Comparison of ENCODE assay signal across 21 mouse cellular contexts in genomic region chr3:68262304-68262703, GRCm38 (mm10).
A peak's percentile ranks its signal among the peaks of the same experiment; 100 is the strongest.
DNase-seq lines count a peak whose midpoint lies in the region; ATAC-seq and TF ChIP-seq lines count a peak whose summit lies in the region.
"Had no signal": no experiment of that assay in that cellular context is flagged by ENCODE, and none has a peak within 500 bp of the region (broad histone marks: within the 10 kb centered on the region; RNA-seq: fewer than 3 reads in every experiment).

No protein-coding gene starts in this region.

- no peak overlapping the region for H3K27ac ChIP-seq in liver, adult 2 months (replicated peaks; ENCODE audit: insufficient read depth, low read depth, low read length)
- H3K27ac ChIP-seq in liver, embryonic 12.5 days = no peak overlapping the region
- H3K27ac ChIP-seq in liver, postnatal 0 days (ENCODE audit: low read depth) = no peak overlapping the region
- H3K27ac ChIP-seq in liver, embryonic 11.5 days (ENCODE audit: low read depth, low read length) = no peak overlapping the region
- H3K27ac ChIP-seq: embryonic facial prominence, embryonic 13.5 days; embryonic facial prominence, embryonic 15.5 days; forebrain, embryonic 10.5 days; forebrain, embryonic 12.5 days had no signal

- DNase-seq in liver, adult 2 months (ENCODE audit: extremely low read depth, low read depth, low spot score) = peak; percentile 94
- no peak for DNase-seq in liver, postnatal 0 days
- DNase-seq in liver, embryonic 11.5 days (ENCODE audit: low spot score) = no peak
- DNase-seq: adrenal gland, adult 2 months; adrenal gland, postnatal 14 days; adrenal gland, postnatal 36 days; cerebellum, adult 11 months; cerebellum, adult 18-20 months; cerebellum, adult 8-10 months; cerebellum, adult 9-11 months; cerebellum, postnatal 14 days; cerebellum, postnatal 36 days; embryo, embryonic 11 days had no signal

- no peak overlapping the region for H3K4me2 ChIP-seq in liver, embryonic 12.5 days
- H3K4me2 ChIP-seq in liver, postnatal 0 days (ENCODE audit: low read depth, low read length) = no peak overlapping the region
- H3K4me2 ChIP-seq in liver, embryonic 11.5 days = no peak overlapping the region
- H3K4me2 ChIP-seq: embryonic facial prominence, embryonic 13.5 days; embryonic facial prominence, embryonic 15.5 days; forebrain, embryonic 12.5 days had no signal

- ATAC-seq in liver, embryonic 12.5 days = no peak
- ATAC-seq in liver, postnatal 0 days = peak; percentile 63
- no peak for ATAC-seq in liver, embryonic 11.5 days (replicated peaks; ENCODE audit: low FRiP score)
- ATAC-seq: forebrain, embryonic 14.5 days; forebrain, embryonic 16.5 days had no signal

- no peaks in the 10 kb centered on the region; the same call in 1 of the 2 replicates for H3K4me1 ChIP-seq in liver, adult 2 months (ENCODE audit: control insufficient read depth, insufficient read depth, low read length)
- H3K4me1 ChIP-seq in liver, embryonic 12.5 days = no peaks in the 10 kb centered on the region
- H3K4me1 ChIP-seq in liver, postnatal 0 days (ENCODE audit: insufficient read depth) = no peaks in the 10 kb centered on the region
- H3K4me1 ChIP-seq in liver, embryonic 11.5 days (replicated peaks; ENCODE audit: control insufficient read depth, insufficient read depth, low read length) = no peaks in the 10 kb centered on the region
- H3K4me1 ChIP-seq: embryonic facial prominence, embryonic 13.5 days; embryonic facial prominence, embryonic 15.5 days; forebrain, embryonic 10.5 days; forebrain, embryonic 12.5 days had no signal

- no peaks in the 10 kb centered on the region for H3K36me3 ChIP-seq in liver, adult 2 months (ENCODE audit: control insufficient read depth, insufficient read depth, low read length)
- no peaks in the 10 kb centered on the region for H3K36me3 ChIP-seq in liver, embryonic 12.5 days
- H3K36me3 ChIP-seq in liver, postnatal 0 days (replicated peaks; ENCODE audit: insufficient read depth, low read length) = no peaks in the 10 kb centered on the region
- no peaks in the 10 kb centered on the region for H3K36me3 ChIP-seq in liver, embryonic 11.5 days (ENCODE audit: control insufficient read depth, insufficient read depth, low read length)
- H3K36me3 ChIP-seq: embryonic facial prominence, embryonic 13.5 days; embryonic facial prominence, embryonic 15.5 days; forebrain, embryonic 10.5 days; forebrain, embryonic 12.5 days had no signal

- no peaks in the 10 kb centered on the region for H3K9me3 ChIP-seq in liver, embryonic 12.5 days (replicated peaks)
- H3K9me3 ChIP-seq in liver, postnatal 0 days (ENCODE audit: low read length) = no peaks in the 10 kb centered on the region
- no peaks in the 10 kb centered on the region for H3K9me3 ChIP-seq in liver, embryonic 11.5 days (ENCODE audit: control insufficient read depth, low read length)
- H3K9me3 ChIP-seq: embryonic facial prominence, embryonic 13.5 days; embryonic facial prominence, embryonic 15.5 days; forebrain, embryonic 10.5 days; forebrain, embryonic 12.5 days had no signal

- no peak for TF ChIP-seq POLR2A in liver, adult 2 months (IDR thresholded peaks at IDR 0.05; ENCODE audit: extremely low read depth, insufficient read depth, low read length)

- WGBS in liver, adult 2 months = 16% methylated on average over 6 of the region's 6 CpGs
- WGBS in liver, embryonic 12.5 days (ENCODE audit: insufficient replicate concordance) = 56% methylated on average over 6 of the region's 6 CpGs
- WGBS in liver, postnatal 0 days (ENCODE audit: insufficient replicate concordance) = 52% methylated on average over 6 of the region's 6 CpGs
- 71% methylated on average over 6 of the region's 6 CpGs for WGBS in liver, embryonic 11.5 days

- no peak overlapping the region for H3K4me3 ChIP-seq in liver, adult 2 months (ENCODE audit: insufficient read depth, low read depth, low read length)
- no peak overlapping the region for H3K4me3 ChIP-seq in liver, embryonic 12.5 days
- no peak overlapping the region for H3K4me3 ChIP-seq in liver, postnatal 0 days (ENCODE audit: low read depth, low read length)
- no peak overlapping the region for H3K4me3 ChIP-seq in liver, embryonic 11.5 days (ENCODE audit: low read depth, low read length)
- H3K4me3 ChIP-seq: embryonic facial prominence, embryonic 13.5 days; embryonic facial prominence, embryonic 15.5 days; erythroblast, embryonic 14.5 days; forebrain, embryonic 10.5 days; forebrain, embryonic 12.5 days had no signal

- no peak overlapping the region for H3K9ac ChIP-seq in liver, adult 2 months (ENCODE audit: low read depth, low read length)
- no peak overlapping the region for H3K9ac ChIP-seq in liver, embryonic 12.5 days
- H3K9ac ChIP-seq in liver, postnatal 0 days (replicated peaks) = no peak overlapping the region
- no peak overlapping the region for H3K9ac ChIP-seq in liver, embryonic 11.5 days (ENCODE audit: low read depth, low read length)
- H3K9ac ChIP-seq: embryonic facial prominence, embryonic 13.5 days; embryonic facial prominence, embryonic 15.5 days; forebrain, embryonic 12.5 days had no signal

- no peak for TF ChIP-seq EP300 in liver, postnatal 0 days (IDR thresholded peaks at IDR 0.05; ENCODE audit: low read depth)

- no peaks in the 10 kb centered on the region for H3K79me2 ChIP-seq in liver, adult 2 months (ENCODE audit: control insufficient read depth, insufficient read depth, low read length)

- TF ChIP-seq CTCF in liver, adult 2 months (IDR thresholded peaks at IDR 0.05; ENCODE audit: low read depth, low read length) = no peak
- TF ChIP-seq CTCF in liver, postnatal 0 days (IDR thresholded peaks at IDR 0.05; ENCODE audit: low read depth) = no peak

- no peaks in the 10 kb centered on the region for H3K27me3 ChIP-seq in liver, adult 2 months (ENCODE audit: control insufficient read depth, insufficient read depth, low read length)
- no peaks in the 10 kb centered on the region for H3K27me3 ChIP-seq in liver, embryonic 12.5 days (replicated peaks)
- no peaks in the 10 kb centered on the region for H3K27me3 ChIP-seq in liver, postnatal 0 days (ENCODE audit: insufficient read depth, low read length)
- no peaks in the 10 kb centered on the region for H3K27me3 ChIP-seq in liver, embryonic 11.5 days (replicated peaks; ENCODE audit: control insufficient read depth, insufficient read depth, low read length)
- H3K27me3 ChIP-seq: embryonic facial prominence, embryonic 13.5 days; embryonic facial prominence, embryonic 15.5 days; forebrain, embryonic 12.5 days had no signal
